27 mouse cellular contexts compared by ENCODE assay signal in the genomic region with DNA sequence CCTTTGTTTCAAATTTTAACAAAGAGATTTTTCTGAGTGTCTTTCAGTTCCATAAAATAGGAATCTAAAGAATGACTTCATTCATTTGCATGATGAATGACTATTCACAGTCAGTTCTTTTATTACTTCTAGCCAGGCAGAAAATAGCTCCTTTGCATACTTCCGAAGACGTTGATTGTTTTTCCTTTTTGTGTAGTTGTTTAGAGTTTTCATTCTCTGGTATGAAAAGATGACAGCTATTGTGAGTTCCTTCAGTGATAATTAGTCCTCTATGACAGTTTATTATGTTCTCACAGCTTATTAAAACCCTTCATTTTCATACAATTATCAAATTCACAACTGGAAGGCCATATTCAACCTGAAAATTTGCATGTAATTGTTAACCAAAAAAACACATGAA.
"Had no signal": no experiment of that assay in that cellular context is flagged by ENCODE, and none has a peak within 500 bp of the region (broad histone marks: within the 10 kb centered on the region; RNA-seq: fewer than 3 reads in every experiment).

No protein-coding gene starts in this region.

- ATAC-seq: hindbrain, embryonic 16.5 days; inflammation-experienced regulatory T-cells, adult 6 months; intestine, embryonic 15.5 days; intestine, postnatal 0 days had no signal

- H3K4me2 ChIP-seq: heart, embryonic 12.5 days; hindbrain, embryonic 12.5 days; hindbrain, embryonic 14.5 days; intestine, embryonic 15.5 days; limb, embryonic 12.5 days; liver, embryonic 11.5 days; liver, embryonic 13.5 days; liver, embryonic 15.5 days had no signal

- H3K27ac ChIP-seq: heart, embryonic 10.5 days; hindbrain, embryonic 10.5 days; hindbrain, embryonic 12.5 days; hindbrain, embryonic 14.5 days; intestine, embryonic 15.5 days; layer of hippocampus, adult 2 months; left cerebral cortex, adult 2 months; limb, embryonic 10.5 days; limb, embryonic 12.5 days; liver, embryonic 13.5 days; liver, embryonic 15.5 days had no signal

- H3K27me3 ChIP-seq: heart, embryonic 12.5 days; hindbrain, embryonic 12.5 days; intestine, embryonic 15.5 days; limb, embryonic 12.5 days; liver, embryonic 13.5 days; liver, embryonic 15.5 days had no signal

- H3K4me3 ChIP-seq: heart, embryonic 10.5 days; heart, embryonic 12.5 days; hindbrain, embryonic 10.5 days; hindbrain, embryonic 12.5 days; intestine, embryonic 15.5 days; layer of hippocampus, adult 2 months; left cerebral cortex, adult 2 months; limb, embryonic 10.5 days; limb, embryonic 12.5 days; liver, embryonic 13.5 days; liver, embryonic 15.5 days had no signal

- H3K9me3 ChIP-seq: heart, embryonic 10.5 days; hindbrain, embryonic 12.5 days; intestine, embryonic 15.5 days; limb, embryonic 10.5 days; limb, embryonic 12.5 days; liver, embryonic 13.5 days; liver, embryonic 15.5 days had no signal

- DNase-seq: gastrocnemius, postnatal 10 days; gastrocnemius, postnatal 25 days; heart, adult 18-20 months; heart, postnatal 10 days; heart, postnatal 4 days; kidney, adult 18-20 months; kidney, adult 8-10 months; kidney, postnatal 10 days; kidney, postnatal 25 days; kidney, postnatal 4 days; liver; liver, embryonic 13.5 days had no signal

- H3K9ac ChIP-seq: heart, embryonic 12.5 days; hindbrain, embryonic 12.5 days; hindbrain, embryonic 14.5 days; intestine, embryonic 15.5 days; limb, embryonic 12.5 days; liver, embryonic 13.5 days; liver, embryonic 15.5 days had no signal

- H3K36me3 ChIP-seq: heart, embryonic 10.5 days; heart, embryonic 12.5 days; hindbrain, embryonic 10.5 days; hindbrain, embryonic 12.5 days; intestine, embryonic 15.5 days; limb, embryonic 10.5 days; limb, embryonic 12.5 days; liver, embryonic 13.5 days; liver, embryonic 15.5 days had no signal

- H3K4me1 ChIP-seq: heart, embryonic 10.5 days; heart, embryonic 12.5 days; hindbrain, embryonic 10.5 days; hindbrain, embryonic 12.5 days; intestine, embryonic 15.5 days; limb, embryonic 10.5 days; limb, embryonic 12.5 days; liver, embryonic 13.5 days; liver, embryonic 15.5 days had no signal
